Mouse (Mus musculus): Measurements from ENCODE around the gene Aox2. TPM values are rescaled to one million over a fixed set of nuclear protein-coding genes. Genes with fewer than 3 reads are reported as not detected.
A peak's percentile ranks its signal among the peaks of the same experiment; 100 is the strongest.

Aox2 gene
- polyA plus RNA-seq, 1 experiment from 2014 or later, result 0.04 TPM

- Histone ChIP-seq H3K27ac (replicated peaks) (no peak overlapping the region), H3K4me2 (replicated peaks; ENCODE audit: low read depth) (no peak overlapping the region), H3K27me3 (ENCODE audit: control insufficient read depth, insufficient read depth, low read length) (no peaks in the 10 kb centered on the region), H3K4me3 (ENCODE audit: low read depth, low read length) (no peak overlapping the region), H3K36me3 (ENCODE audit: control insufficient read depth, insufficient read depth, low read length) (no peaks in the 10 kb centered on the region), H3K4me1 (replicated peaks; ENCODE audit: control insufficient read depth, insufficient read depth) (no peaks in the 10 kb centered on the region), H3K9ac (ENCODE audit: low read length) (no peak overlapping the region), H3K9me3 (ENCODE audit: control insufficient read depth, low read length) (no peaks in the 10 kb centered on the region)
- DNase-seq (ENCODE audit: low spot score) (no peak), ATAC-seq (ENCODE audit: low FRiP score, low TSS enrichment) (no peak)
- 26% methylated on average over 7 of the region's 7 CpGs for WGBS
- TF ChIP-seq EP300 (optimal IDR thresholded peaks at IDR 0.05) (no peak), CTCF (IDR thresholded peaks at IDR 0.05; ENCODE audit: low read depth) (no peak)
Observed at GRCm38 (mm10) chr1:58341576-58341975, 63.5 kb downstream of the Aox2 start.

DNA sequence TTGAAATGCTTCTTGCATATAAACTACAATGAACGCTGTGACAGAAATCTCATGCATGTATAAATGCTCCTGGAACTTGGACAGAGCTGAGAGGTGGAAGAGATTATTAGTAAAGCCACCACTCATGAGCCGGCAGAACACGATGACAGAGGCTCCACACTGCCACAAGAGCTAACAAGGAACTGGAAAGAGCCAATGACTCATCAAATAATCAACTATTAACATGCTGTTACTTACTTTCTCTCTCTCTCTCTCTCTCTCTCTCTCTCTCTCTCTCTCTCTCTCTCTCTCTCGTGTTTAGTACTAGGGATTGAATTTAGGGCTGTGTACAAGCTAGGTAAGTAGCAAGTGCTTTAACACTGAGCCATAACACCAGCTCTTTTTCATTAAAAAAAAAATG, 65.7 kb downstream of the Aox2 start:
- Histone ChIP-seq H3K4me3 (ENCODE audit: low read depth, low read length) (no peak overlapping the region), H3K27ac (replicated peaks) (no peak overlapping the region), H3K4me1 (replicated peaks; ENCODE audit: control insufficient read depth, insufficient read depth) (no peaks in the 10 kb centered on the region), H3K4me2 (replicated peaks; ENCODE audit: low read depth) (no peak overlapping the region), H3K27me3 (ENCODE audit: control insufficient read depth, insufficient read depth, low read length) (no peaks in the 10 kb centered on the region), H3K36me3 (ENCODE audit: control insufficient read depth, insufficient read depth, low read length) (no peaks in the 10 kb centered on the region), H3K9me3 (ENCODE audit: control insufficient read depth, low read length) (no peaks in the 10 kb centered on the region), H3K9ac (ENCODE audit: low read length) (no peak overlapping the region)
- DNase-seq (ENCODE audit: low spot score) (no peak), ATAC-seq (ENCODE audit: low FRiP score, low TSS enrichment) (peak; percentile 82)
- 48% methylated on average over 4 of the region's 4 CpGs for WGBS
- no peak for TF ChIP-seq EP300 (optimal IDR thresholded peaks at IDR 0.05)
- TF ChIP-seq CTCF (IDR thresholded peaks at IDR 0.05; ENCODE audit: low read depth), result no peak

DNA sequence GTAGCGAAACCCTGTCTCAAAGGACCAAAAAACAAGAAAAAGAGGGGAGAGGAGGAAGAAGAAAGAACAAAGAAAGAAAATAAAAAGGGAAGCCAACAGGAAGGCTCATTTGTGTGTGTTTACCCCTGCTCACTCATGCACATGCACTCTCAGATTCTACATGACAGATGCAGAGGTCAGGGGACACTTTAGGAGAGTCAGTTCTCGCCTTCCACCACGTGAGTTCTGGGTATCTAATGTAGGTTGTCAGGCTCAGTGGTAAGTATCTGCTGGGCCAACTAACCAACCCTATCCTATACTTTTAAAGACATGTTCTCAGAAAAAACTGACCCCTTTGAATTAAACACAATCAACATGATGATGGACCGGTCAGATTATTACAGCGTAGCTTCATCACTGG, 66.4 kb downstream of the Aox2 start:
- H3K9ac ChIP-seq (ENCODE audit: low read length), result no peak overlapping the region
- no peak overlapping the region for H3K4me2 ChIP-seq (replicated peaks; ENCODE audit: low read depth)
- H3K9me3 ChIP-seq (ENCODE audit: control insufficient read depth, low read length), result no peaks in the 10 kb centered on the region
- TF ChIP-seq EP300 (optimal IDR thresholded peaks at IDR 0.05), result no peak
- no peaks in the 10 kb centered on the region for H3K27me3 ChIP-seq (ENCODE audit: control insufficient read depth, insufficient read depth, low read length)
- H3K27ac ChIP-seq (replicated peaks), result no peak overlapping the region
- H3K36me3 ChIP-seq (ENCODE audit: control insufficient read depth, insufficient read depth, low read length), result no peaks in the 10 kb centered on the region
- no peak for DNase-seq (ENCODE audit: low spot score)
- 84% methylated on average over 5 of the region's 5 CpGs for WGBS
- H3K4me3 ChIP-seq (ENCODE audit: low read depth, low read length), result no peak overlapping the region
- no peaks in the 10 kb centered on the region for H3K4me1 ChIP-seq (replicated peaks; ENCODE audit: control insufficient read depth, insufficient read depth)
- no peak for ATAC-seq (ENCODE audit: low FRiP score, low TSS enrichment)

- DNase-seq (ENCODE audit: low spot score) (peak; percentile 41), ATAC-seq (ENCODE audit: low FRiP score, low TSS enrichment) (peak; percentile 69; the same call in 1 of the 2 replicates)
- no peaks in the 10 kb centered on the region for H3K9me3 ChIP-seq (ENCODE audit: control insufficient read depth, low read length)
- no peak overlapping the region for H3K4me2 ChIP-seq (replicated peaks; ENCODE audit: low read depth)
- no peak overlapping the region for H3K9ac ChIP-seq (ENCODE audit: low read length)
- TF ChIP-seq CTCF (IDR thresholded peaks at IDR 0.05; ENCODE audit: low read depth), result no peak
- TF ChIP-seq EP300 (optimal IDR thresholded peaks at IDR 0.05), result no peak
- H3K27me3 ChIP-seq (ENCODE audit: control insufficient read depth, insufficient read depth, low read length), result no peaks in the 10 kb centered on the region
- H3K4me3 ChIP-seq (ENCODE audit: low read depth, low read length), result no peak overlapping the region
- WGBS, result 56% methylated on average over 14 of the region's 14 CpGs
- no peak overlapping the region for H3K27ac ChIP-seq (replicated peaks)
- H3K4me1 ChIP-seq (replicated peaks; ENCODE audit: control insufficient read depth, insufficient read depth), result no peaks in the 10 kb centered on the region
- H3K36me3 ChIP-seq (ENCODE audit: control insufficient read depth, insufficient read depth, low read length), result no peaks in the 10 kb centered on the region
Observed at GRCm38 (mm10) chr1:58346159-58346558, 68.0 kb downstream of the Aox2 start.

DNA sequence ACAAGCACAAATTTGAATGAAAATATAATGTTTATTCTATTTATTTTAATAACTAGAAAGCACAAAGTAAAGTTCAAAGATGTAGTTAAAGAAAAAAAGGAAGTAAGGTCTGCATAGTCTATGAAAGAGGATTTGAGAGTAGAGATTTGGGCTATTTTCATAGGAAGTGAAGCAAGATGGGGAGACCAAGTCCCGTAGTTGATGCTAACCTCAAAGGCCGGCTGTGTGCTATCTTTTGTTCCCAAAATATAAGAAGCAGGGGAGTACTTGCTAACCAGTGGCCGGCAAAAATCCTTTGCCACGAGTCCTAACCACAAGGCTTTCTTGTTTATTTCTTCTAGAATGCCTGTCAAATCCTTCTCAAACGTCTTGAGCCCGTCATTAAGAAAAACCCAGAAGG, 70.6 kb downstream of the Aox2 start:
- 76% methylated on average over 6 of the region's 6 CpGs for WGBS
- no peak overlapping the region for H3K9ac ChIP-seq (ENCODE audit: low read length)
- no peaks in the 10 kb centered on the region for H3K9me3 ChIP-seq (ENCODE audit: control insufficient read depth, low read length)

DNA sequence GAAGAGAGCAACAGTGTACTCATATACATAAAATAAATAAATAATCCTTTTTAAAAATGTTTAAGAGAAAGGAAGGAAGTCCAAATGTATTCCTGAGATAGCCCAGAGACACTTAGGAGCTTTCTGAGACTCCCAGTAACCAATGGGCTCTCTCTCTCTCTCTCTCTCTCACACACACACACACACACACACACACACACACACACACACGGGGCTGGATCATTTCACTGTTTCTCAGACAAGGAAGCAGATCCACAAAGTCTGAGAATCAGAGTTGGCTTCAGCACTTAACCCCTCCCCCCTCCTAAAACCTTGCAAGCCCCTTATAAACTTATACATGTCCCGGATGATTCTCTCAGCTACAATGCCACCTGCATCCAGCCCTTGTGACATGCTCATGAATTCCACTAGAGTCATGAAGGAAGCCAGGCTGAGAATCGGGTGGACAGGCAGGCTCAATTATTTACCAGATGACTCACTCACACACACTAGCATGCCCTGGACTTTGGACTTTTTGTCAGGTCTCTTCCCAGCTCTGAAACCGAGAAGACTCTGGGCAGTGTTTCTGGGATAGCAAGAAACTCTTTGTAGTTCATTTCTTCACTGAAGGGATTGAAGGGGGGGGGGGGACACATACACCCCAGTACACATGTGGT, 75.2 kb downstream of the Aox2 start:
- Histone ChIP-seq H3K4me1 (replicated peaks; ENCODE audit: control insufficient read depth, insufficient read depth) (no peaks in the 10 kb centered on the region), H3K4me3 (ENCODE audit: low read depth, low read length) (no peak overlapping the region), H3K9me3 (ENCODE audit: control insufficient read depth, low read length) (no peaks in the 10 kb centered on the region), H3K4me2 (replicated peaks; ENCODE audit: low read depth) (no peak overlapping the region), H3K9ac (ENCODE audit: low read length) (no peak overlapping the region), H3K27ac (replicated peaks) (peak overlapping the region; percentile 45; the same call in 1 of the 2 replicates), H3K36me3 (ENCODE audit: control insufficient read depth, insufficient read depth, low read length) (no peaks in the 10 kb centered on the region), H3K27me3 (ENCODE audit: control insufficient read depth, insufficient read depth, low read length) (no peaks in the 10 kb centered on the region)
- TF ChIP-seq CTCF (IDR thresholded peaks at IDR 0.05; ENCODE audit: low read depth) (no peak), EP300 (optimal IDR thresholded peaks at IDR 0.05) (no peak)
- WGBS, result 21% methylated on average over 4 of the region's 4 CpGs
- peak; percentile 95 for ATAC-seq (ENCODE audit: low FRiP score, low TSS enrichment)
- DNase-seq (ENCODE audit: low spot score), result peak; percentile 73

More for the DNA sequence above, 70.6 kb downstream of the Aox2 start:
- Histone ChIP-seq H3K27ac (replicated peaks) (no peak overlapping the region), H3K27me3 (ENCODE audit: control insufficient read depth, insufficient read depth, low read length) (no peaks in the 10 kb centered on the region), H3K36me3 (ENCODE audit: control insufficient read depth, insufficient read depth, low read length) (no peaks in the 10 kb centered on the region), H3K4me3 (ENCODE audit: low read depth, low read length) (no peak overlapping the region), H3K4me2 (replicated peaks; ENCODE audit: low read depth) (no peak overlapping the region), H3K4me1 (replicated peaks; ENCODE audit: control insufficient read depth, insufficient read depth) (no peaks in the 10 kb centered on the region)
- no peak for DNase-seq (ENCODE audit: low spot score)
- no peak for ATAC-seq (ENCODE audit: low FRiP score, low TSS enrichment)
- no peak for TF ChIP-seq CTCF (IDR thresholded peaks at IDR 0.05; ENCODE audit: low read depth)
- no peak for TF ChIP-seq EP300 (optimal IDR thresholded peaks at IDR 0.05)

Data from stomach, postnatal 0 days (tissue).